Mouse (Mus musculus) cerebellum, adult 8-10 months (tissue): ENCODE results near the gene C1qtnf1.
A peak's percentile ranks its signal among the peaks of the same experiment; 100 is the strongest.
"Not testable (repeated sequence)": the region's sequence is repeated elsewhere in the genome, so short reads cannot be mapped to it uniquely, and the experiment has no call there.

ENCODE experiments used
- DNase-seq: peaks from one replicate; pipeline ENCODE4 v3.0.0; 2022

C1qtnf1 gene

DNA sequence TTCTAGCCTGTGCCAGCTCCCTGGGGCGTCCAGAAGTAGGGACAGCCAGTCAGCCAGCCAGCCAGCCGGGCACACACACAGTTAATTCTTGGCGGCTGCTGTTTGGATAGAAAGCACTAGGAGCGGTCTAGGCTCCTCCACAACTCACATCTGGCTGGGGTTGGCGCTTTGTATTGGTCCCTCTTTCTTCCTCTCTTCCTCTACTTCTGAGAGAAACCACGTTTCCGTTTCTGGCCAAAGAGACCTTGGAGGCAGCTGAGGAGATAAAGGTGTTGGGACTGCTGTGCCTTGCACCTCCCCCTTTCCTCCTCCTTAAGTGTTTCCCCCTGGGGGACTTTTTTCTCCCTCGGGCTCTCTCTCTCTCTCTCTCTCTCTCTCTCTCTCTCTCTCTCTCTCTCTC lies at the start of gene C1qtnf1:
TSS of gene C1qtnf1 (plus strand) at position 218 of the 400 bp plus-strand sequence.
- no peak for DNase-seq

DNA sequence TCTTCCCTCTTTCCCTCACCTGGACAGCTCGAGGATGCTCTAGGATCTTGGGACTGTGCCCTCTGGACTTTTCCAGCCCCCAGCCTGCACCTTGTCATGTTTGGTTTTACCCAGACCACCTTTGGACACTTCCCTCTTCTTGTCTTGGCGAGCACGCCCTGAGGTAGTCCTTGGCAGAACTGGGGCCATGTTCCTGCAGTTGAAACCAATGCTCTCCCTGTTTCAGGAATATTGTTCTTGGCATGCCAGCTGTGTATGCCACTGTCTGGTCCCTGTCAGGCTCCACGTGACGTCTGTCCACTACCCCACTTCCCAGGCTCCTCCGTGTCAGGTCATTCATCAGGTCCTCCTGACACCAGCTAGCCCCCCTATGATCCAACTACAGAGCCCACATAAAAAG lies 49.3 kb upstream of the C1qtnf1 start:
- no peak for DNase-seq

DNA sequence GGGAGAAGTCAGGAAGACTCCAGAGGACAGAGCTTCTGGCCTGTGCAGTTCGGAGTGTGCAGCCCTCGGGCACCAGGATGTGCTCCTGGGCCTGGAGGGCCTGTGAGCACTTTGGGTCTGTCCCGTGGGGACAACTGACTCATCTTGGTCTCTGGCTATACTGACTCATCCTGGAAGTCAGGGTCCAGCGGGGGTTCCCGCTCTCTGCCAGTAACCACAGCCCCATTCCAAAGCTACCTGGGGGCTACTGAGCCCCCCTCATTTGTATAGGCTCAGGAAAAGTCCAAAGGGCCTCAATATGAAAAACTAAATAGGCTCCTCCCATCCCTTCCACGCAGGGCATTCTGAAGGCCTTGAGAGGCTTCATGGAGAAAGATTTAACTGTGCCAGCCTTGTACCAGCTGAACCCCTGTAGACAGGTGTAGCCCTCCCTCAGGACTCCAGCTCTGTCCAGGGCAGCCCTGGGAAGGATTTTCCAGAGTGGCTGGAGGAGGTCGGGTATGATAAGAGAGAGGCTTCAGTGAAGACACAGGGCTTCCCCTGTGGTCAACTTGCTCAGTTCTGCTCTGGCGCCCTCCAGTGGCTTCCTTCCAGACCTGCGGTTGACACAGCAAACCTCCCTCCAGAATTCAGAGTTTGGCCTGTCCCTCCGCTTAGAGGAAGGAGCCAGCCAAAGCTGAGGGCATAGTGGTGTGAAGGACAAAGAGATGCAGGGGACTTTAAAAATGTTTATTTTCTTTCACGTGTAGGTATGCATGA lies 48.6 kb upstream of the C1qtnf1 start:
- peak; percentile 84 for DNase-seq

DNA sequence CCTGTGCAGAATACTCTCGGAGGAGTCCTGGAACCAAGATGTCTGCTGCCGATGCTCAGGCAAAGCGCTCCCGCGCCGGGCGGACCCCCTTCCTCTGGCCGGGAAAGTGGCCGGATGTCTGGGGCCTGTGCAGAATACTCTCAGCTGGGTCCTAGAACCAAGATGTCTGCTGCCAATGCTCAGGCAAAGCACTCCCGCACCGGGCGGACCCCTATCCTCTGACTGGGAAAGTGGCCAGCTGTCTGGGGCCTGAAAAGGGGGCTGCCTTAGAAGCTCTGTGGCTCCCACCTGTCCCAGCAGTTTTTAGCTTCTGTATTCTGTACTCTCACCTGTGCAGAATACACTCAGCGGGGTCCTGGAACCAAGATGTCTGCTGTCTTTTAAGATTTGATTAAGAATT lies 40.2 kb upstream of the C1qtnf1 start:
- not testable (repeated sequence) for DNase-seq

DNA sequence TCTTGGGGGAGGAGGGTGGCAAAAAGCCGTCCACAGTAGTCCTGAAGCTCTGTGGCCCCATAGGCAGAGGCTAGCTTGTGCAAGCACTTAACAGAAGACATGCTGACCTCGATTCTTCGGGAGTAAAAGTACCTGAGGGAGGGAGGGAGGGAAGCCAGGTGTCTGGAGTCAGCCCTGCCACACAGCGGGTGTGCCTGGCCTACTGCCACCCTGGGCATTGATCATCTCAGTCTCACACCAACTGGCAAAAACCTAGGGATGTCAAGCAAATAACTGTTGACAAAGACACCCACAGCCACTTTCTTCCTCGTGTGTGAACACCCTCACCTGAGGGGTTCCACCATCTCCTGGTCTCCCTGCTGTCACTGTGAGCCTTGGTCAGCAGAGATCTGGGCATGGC lies 34.0 kb upstream of the C1qtnf1 start:
- DNase-seq, result no peak

DNA sequence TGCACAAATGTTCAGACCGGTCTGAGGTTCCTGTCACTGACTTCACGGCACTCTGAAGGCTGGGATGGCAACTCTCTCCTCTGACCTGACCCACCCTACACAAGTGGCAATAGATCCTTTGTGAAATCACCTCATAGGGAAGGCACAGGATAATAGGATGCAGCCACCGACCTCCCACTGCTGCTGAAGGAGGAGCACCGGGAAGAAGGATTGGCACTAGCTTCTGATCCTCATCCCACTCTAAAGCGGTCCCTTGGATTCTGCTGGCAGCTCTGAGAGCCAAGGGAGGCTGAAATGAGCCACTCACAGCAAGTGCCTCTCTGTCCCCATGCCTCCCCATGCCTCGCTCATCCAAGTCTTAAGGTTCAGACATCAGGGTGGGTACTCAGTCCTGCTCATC lies 33.5 kb upstream of the C1qtnf1 start:
- DNase-seq, result no peak

DNA sequence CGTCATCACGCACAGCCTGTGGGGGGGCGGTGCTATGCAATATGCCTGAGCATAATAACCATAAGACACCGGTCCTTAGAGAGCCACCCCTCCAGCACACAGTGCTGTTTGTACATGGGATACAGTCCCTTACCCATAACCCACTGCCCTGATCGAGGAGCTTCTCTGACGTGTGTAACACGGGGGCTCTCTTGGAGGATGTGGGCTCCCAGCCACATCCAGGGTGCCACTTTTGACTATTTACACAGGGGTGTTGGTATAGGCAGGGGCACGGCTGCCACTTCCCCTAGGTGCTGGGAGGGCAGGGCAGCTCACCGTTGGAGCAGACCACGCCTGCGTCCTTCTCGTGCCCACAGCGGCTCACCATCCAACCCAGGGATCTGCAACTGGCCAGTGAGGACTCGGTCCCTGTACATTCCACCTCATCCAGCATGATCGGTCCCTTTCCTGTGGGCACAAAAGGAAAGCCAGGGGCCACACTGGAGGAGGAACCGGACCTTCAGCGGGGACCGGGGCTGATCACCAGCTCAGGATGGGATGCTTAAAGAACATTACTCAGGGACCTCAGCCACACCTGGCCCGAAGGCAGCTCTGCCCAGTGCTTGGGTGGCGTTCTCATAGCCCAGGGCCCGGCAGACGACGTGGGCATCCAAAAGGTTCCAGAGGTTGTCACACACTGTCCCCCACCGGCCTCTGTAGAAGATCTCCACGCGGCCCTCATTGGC lies 30.0 kb upstream of the C1qtnf1 start:
- DNase-seq, result no peak

DNA sequence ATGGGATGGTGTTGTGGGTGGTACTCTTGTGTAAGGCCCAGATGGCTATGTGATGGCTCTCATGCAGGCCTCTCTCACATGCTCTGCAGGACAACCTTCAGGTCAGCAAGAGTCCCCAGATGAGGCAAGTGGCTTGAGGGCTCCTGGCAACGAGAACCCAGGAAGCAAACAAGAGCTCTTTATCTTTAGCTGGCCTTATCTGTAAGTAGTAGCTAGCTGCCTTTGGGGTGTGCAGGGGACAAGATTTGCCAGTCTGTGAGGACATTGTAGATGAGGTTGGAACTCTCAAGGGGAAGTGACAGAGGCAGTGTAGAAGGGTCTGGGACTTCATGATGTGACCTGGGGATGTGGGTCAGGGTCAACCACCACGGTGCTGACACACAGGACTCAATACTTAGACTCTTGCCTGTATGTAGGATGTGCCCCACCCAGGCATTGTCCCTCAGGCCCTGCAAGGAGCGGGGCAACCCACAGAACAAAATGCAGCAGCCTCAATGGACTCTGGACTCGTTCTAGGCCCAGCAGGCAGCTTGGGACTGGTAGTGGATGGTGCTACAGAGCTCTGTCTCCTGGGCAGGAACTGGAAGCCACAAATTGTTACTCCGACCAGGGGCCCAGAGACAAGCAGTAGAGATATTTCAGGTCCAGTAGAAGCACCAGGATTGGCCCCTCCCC lies 28.0 kb upstream of the C1qtnf1 start:
- no peak for DNase-seq

DNA sequence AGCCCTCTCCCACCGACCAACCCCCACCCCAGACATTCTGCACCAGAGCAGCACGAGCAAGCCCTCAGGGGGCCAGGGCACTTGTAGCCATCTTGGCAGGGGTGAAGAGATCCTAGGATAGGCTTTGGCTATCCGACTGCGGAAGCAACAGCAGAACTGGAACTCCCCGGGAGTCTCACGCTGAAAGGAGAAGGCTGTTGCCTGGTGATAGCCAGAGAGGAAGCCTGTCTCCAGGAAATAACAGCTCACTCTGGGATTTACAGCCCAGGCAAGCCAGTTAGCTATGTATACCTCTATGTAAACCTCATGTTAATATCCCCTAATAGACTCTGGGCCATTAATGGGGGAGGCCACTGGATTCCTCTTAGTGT lies 27.5 kb upstream of the C1qtnf1 start:
- DNase-seq, result peak; percentile 11

DNA sequence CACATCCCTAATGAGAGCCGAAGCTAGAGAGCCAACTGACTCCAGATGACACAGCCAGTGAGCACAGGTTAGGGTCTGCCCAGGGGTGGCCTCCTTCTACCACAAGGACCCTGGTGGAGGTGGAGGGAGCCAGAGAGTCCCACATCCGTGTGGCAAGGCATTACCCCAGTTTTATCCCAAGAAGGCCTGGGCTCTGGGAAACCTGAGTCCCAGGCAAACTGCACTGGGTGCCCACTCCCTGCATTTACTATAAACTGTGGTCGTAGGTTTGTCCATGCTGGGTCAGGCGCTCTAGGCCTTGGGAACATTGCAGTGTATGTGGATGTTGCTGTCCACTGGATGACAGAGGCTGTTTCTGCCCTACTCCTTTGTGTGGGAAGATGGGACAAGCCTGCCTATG lies 26.8 kb upstream of the C1qtnf1 start:
- DNase-seq, result peak; percentile 25

DNA sequence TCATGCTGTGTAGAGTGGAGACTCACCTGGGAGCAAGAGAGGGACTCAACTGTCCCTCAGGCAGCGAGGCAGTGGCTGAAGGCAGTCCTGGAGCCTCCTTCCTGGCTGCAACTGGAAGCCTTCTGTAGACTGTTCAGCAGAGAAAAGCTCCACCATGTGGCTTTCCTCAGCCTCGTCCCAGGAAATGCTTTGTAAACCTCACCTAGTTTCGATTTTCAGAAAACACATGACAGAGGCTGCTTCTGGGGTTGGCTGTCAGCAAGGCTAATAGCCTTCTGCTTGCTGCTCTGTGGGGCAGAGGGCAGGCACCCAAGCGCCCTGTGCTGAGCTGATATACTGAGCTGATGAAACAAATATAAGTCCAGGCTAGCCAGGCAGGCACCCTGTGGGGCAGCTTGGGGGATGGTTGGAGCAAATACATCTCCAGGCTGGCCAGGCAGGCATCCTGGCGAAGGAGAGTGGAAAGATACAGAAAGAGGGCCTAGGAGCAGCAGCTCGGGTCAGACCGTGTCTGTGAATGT lies 26.2 kb upstream of the C1qtnf1 start, which contains the start of gene Lgals3bp:
TSS of gene Lgals3bp (minus strand) at position 333 of the 521 bp plus-strand sequence.
- DNase-seq, result peak; percentile 64

DNA sequence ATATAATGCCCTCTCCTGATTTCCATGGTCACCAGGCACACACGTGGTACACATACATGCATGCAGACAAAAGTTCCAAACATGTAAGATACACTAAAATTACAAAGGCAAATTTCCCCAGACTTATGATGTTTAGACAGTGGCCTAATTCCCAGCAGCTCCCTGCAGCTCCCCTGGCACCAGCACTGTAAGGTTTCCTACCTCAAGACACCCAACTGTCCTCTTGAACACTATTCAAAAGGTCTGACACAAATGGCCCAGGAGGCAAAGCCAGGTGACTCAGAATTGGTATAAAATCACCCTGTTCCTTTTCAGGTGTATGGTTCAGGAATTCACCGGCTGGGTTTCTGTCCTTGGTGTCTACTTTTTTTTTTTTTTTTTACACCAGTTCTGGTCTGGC lies 24.8 kb upstream of the C1qtnf1 start:
- peak; percentile 21 for DNase-seq

DNA sequence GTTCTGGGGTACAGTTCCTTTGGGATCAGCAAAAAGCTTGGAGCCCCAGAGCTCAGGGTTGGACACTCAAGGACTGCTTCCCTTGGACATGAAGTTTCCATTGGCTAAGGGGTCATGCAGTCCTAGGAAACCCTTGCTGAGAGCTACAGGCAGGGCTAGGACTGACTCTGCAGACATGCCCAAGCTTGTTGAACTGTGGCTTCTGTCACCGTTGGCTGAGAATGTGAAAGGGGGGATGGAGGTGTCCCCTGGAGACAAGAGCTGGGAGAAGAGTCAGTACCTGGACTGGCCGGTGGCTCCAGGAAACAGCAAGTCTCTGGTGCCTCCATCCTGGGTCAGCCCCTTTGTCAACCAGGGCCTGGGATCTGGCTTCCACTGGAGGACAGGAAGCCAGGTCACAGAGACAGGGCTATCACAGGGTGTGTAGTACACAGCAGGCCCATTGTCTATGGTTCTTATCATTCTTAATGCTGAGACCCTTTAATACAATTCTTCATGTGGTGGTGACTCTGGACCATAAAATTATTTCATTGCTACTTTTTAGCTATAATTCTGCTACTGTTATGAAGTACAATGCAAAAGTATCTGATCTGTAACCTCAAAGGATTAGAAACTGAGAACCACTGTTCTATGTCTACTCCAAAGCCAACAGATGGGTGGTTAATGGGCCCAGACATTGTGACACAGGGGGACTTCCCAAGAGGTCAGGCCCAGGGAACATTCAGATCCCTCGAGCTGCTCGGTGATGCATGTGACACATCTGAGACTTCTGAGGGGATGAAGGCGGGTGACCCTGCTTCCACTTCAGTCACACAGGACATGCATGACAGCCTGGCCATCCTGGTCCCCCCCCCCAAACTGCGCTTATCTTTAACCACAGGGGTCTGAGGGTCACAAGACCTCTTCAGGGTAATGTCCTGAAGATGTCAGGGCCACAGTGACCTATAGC lies 23.8 kb upstream of the C1qtnf1 start:
- DNase-seq, result peak; percentile 20

DNA sequence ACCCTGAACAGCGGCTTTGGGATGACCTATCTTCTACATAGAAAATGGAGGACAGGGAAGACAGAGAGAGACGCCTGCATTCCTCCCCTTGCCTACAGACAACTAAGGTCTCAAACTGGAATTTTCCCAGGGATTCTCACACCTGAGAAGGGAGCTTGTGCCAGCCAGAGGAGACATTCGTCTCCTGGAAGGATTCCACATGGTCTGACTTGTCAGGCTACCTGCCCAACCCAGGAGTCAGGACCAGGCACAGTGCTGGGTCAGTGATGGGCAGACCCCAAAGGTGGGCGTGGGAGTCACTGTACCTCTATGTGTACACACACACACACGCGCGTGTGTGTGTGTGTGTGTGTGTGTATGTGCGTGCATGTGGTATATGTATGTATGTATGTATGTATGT lies 22.7 kb upstream of the C1qtnf1 start:
- no peak for DNase-seq

DNA sequence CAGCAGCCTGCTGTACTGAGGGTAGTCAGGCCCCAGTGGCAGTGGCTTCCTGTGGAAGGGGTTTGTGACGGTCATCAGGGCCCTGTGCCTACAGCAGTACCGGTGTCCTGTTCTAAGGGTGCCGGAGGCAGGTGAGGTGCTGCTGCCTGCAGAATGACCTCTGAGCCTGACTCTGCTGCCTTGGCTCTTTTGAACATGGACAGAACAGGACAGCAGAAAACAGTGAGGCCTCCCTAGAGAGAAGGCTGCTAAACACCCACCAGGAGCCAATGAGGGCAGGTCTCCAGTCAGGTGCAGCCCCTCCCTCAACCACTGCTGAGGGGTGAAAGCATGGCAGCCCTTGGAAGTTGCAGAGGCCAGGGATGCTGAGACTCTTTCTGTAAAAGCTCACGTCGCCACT lies 21.5 kb upstream of the C1qtnf1 start:
- DNase-seq, result peak; percentile 2

DNA sequence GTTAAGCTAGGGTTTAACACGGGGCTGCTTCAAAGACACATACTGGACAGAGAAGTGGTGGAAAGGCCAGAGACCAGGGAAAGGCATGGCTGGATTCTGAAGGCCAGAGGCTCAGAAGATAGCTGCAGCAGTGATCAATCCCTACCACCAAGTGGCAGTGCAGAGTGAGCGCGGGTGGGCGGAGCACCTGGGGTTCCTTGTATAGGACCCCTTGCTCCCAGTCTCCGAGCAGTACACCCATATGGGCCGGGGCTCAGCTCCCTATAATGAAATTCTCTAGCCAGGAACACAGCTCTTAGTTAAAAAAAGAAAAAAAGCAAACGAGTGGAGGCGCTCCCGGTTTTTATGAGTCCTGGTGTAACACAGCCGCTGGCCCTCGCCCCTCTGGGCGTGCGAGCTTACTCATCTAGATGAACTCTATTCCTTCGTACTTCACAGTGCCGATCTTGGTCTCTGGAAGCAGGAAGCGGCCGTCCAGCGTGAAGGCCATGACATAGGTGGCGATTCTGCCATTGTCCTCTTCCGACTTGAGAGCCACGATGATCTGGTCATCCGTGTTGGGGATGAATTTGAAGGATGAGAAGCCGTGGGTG lies 20.6 kb upstream of the C1qtnf1 start:
- DNase-seq, result no peak

DNA sequence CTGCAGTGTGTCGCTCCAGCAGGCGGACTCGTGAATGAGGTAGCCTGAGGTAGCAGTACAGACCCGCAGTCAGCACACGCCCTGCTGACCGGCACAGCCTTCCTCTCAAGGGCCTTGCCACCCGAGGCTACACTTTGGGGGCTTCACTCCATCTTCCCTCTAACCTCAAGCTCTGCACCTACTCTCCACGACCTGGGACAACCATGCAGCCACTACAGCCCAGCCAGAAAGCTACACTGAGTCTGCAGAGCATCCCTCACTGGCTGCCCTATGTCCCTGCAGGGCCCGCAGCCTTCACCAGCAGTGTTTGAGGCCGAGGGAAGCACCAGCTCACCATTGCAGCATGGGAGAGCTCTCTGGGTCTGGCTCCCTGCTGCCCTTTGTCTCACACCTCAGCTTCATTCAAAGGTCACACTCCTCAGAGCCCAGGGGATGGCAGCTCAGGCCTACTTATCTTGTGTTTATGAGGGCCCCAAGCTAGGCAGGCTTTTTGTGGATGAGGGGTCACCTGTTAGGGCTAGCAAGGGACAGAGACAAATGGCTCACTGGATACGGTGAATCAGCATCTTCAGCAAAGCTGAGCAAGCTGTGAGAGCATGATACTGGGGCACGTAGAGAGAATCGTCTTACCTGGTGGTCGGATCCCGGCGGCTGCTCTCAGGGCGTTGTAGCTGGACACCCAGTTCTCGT lies 19.8 kb upstream of the C1qtnf1 start:
- no peak for DNase-seq

DNA sequence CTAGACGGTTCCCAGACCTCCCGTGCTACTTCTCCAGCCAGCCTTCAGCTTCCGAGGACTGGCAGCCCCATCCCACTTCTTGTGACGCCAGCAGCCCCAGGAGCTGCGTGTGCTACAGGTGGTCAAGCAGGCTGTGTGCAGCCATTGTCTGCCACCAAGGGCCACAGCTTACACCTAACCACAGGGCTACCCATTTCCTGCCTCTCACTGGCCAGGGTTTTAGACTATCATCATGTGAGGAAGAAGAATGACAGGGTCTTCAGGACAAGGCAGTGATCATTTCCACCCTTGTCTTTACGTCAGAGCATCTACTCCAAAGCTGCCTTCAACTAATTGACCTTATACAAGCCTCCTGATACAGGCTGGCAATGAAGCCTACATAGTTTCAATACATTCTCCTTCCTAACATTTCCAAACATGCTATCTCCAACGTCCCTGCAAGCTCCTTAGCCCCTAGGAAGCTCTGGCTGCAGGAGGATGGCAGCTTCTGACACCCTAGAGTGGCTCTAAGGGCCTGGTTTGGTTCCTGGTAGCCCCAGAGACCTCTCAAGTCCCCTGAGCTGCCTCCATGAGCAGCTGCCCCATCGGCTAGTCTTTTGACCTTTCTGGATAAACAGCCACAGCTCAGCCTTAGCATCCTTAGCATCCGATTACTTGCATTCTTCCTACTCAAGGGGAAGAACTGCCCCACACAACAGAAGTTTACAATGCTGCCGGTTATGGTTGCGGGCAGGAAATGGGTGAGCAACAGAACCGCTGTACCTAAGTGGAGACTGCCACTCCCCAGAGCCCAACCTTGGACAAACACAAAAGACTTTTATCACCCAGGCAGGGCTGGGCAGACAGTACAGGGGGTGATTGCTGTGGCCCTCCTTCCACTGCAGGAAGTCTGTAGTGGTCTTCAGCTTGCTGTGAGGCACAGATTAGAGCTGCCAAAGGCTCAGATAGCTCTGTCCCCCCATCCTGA lies 18.6 kb upstream of the C1qtnf1 start:
- no peak for DNase-seq

DNA sequence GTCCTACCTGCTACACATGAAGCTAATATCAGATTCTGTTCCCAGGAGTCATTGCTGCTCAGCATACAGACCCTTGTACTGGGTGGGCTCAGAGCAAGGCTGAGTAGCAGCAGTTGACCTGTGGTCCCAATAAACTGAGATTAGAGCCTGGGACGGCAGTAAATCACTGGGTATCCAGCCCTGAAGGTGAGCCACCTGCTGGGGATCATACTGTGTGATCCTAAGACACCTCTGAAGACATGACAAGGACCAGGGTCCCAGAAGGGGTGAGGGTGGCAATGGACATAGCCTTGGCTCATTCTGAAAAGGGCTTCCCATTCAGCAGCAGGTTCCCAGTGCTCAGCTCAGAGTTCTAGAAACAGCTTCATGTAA lies 17.9 kb upstream of the C1qtnf1 start:
- DNase-seq, result no peak

DNA sequence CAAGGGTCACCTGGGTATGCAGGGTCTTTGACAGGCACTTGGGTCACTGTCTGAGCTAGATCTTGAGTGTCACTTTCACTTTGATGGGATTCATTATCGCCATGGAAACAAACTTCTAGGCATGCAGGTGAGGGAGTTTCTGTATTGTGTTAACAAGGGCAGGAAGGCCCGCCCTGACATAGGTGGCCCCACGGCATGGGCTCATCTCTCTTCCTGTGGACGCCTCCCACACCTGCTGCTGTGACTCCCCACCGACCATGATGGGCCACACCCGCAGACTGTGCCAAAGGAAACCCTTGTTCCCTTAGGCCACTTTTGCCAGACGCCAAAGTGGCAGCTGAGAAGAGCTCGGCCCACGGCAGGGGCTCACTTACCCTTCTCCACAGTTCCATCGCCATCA lies 17.5 kb upstream of the C1qtnf1 start:
- DNase-seq, result no peak
